Comparison of ENCODE assay signal across 25 mouse cellular contexts in genomic region chr3:38331169-38331568, GRCm38 (mm10).
DNase-seq lines count a peak whose midpoint lies in the region; ATAC-seq and TF ChIP-seq lines count a peak whose summit lies in the region.
"Had no signal": no experiment of that assay in that cellular context is flagged by ENCODE, and none has a peak within 500 bp of the region (broad histone marks: within the 10 kb centered on the region; RNA-seq: fewer than 3 reads in every experiment).

No protein-coding gene starts in this region.

- no peak overlapping the region for H3K9ac ChIP-seq in forebrain, embryonic 15.5 days (replicated peaks)
- H3K9ac ChIP-seq in forebrain, embryonic 13.5 days = no peak overlapping the region
- H3K9ac ChIP-seq in forebrain, postnatal 0 days = no peak overlapping the region
- no peak overlapping the region for H3K9ac ChIP-seq in forebrain, embryonic 11.5 days (ENCODE audit: low read length)
- H3K9ac ChIP-seq: embryonic facial prominence, embryonic 13.5 days; embryonic facial prominence, embryonic 15.5 days had no signal

- DNase-seq in forebrain, postnatal 0 days = peak; percentile 40
- no peak for DNase-seq in forebrain, embryonic 11.5 days (ENCODE audit: low spot score)
- DNase-seq in brain, embryonic 18.5 days (ENCODE audit: low read depth, low spot score) = peak; percentile 14
- DNase-seq: adrenal gland, adult 8-10 months; adrenal gland, postnatal 14 days; adrenal gland, postnatal 36 days; B cell, adult 2 months; cerebellum, adult 11 months; cerebellum, adult 18-20 months; cerebellum, adult 8-10 months; cerebellum, adult 9-11 months; cerebellum, postnatal 14 days; cerebellum, postnatal 36 days; embryo, embryonic 11 days had no signal

- H3K36me3 ChIP-seq in forebrain, embryonic 15.5 days = no peaks in the 10 kb centered on the region
- no peaks in the 10 kb centered on the region for H3K36me3 ChIP-seq in forebrain, embryonic 13.5 days (ENCODE audit: poor library complexity, severe bottlenecking)
- no peaks in the 10 kb centered on the region for H3K36me3 ChIP-seq in forebrain, postnatal 0 days (ENCODE audit: insufficient read depth)
- no peaks in the 10 kb centered on the region for H3K36me3 ChIP-seq in forebrain, embryonic 11.5 days (ENCODE audit: control insufficient read depth, insufficient read depth, low read length)
- H3K36me3 ChIP-seq: embryonic facial prominence, embryonic 13.5 days; embryonic facial prominence, embryonic 15.5 days; forebrain, embryonic 10.5 days; G1E had no signal

- H3K27ac ChIP-seq in forebrain, embryonic 15.5 days (replicated peaks) = peak overlapping the region; percentile 64
- H3K27ac ChIP-seq in forebrain, embryonic 13.5 days = no peak overlapping the region
- H3K27ac ChIP-seq in forebrain, postnatal 0 days (ENCODE audit: low read depth, low read length) = 0 out of 2 replicates have a peak overlapping the region, but pooled peaks have one; percentile 6
- no peak overlapping the region for H3K27ac ChIP-seq in forebrain, embryonic 11.5 days (ENCODE audit: low read depth, low read length)
- H3K27ac ChIP-seq: embryonic facial prominence, embryonic 13.5 days; embryonic facial prominence, embryonic 15.5 days; forebrain, embryonic 10.5 days had no signal

- H3K4me2 ChIP-seq in forebrain, embryonic 15.5 days (replicated peaks) = no peak overlapping the region
- no peak overlapping the region for H3K4me2 ChIP-seq in forebrain, embryonic 13.5 days
- H3K4me2 ChIP-seq in forebrain, postnatal 0 days (ENCODE audit: low read depth) = no peak overlapping the region
- no peak overlapping the region for H3K4me2 ChIP-seq in forebrain, embryonic 11.5 days (ENCODE audit: low read depth, low read length, severe bottlenecking)
- H3K4me2 ChIP-seq: embryonic facial prominence, embryonic 13.5 days; embryonic facial prominence, embryonic 15.5 days had no signal

- H3K4me3 ChIP-seq in forebrain, embryonic 15.5 days = no peak overlapping the region
- no peak overlapping the region for H3K4me3 ChIP-seq in forebrain, embryonic 13.5 days
- no peak overlapping the region for H3K4me3 ChIP-seq in forebrain, postnatal 0 days (ENCODE audit: low read depth, low read length)
- no peak overlapping the region for H3K4me3 ChIP-seq in forebrain, embryonic 11.5 days (ENCODE audit: low read depth, low read length)
- H3K4me3 ChIP-seq: embryonic facial prominence, embryonic 13.5 days; embryonic facial prominence, embryonic 15.5 days; erythroblast, embryonic 14.5 days; forebrain, embryonic 10.5 days had no signal

- H3K4me1 ChIP-seq in forebrain, embryonic 15.5 days = peaks cover 6% of the 10 kb centered on the region; the same call in 1 of the 2 replicates
- peaks cover 3% of the 10 kb centered on the region; the same call in 1 of the 2 replicates for H3K4me1 ChIP-seq in forebrain, embryonic 13.5 days
- H3K4me1 ChIP-seq in forebrain, postnatal 0 days (ENCODE audit: insufficient read depth) = no peaks in the 10 kb centered on the region
- H3K4me1 ChIP-seq in forebrain, embryonic 11.5 days (replicated peaks; ENCODE audit: control insufficient read depth, insufficient read depth, low read length) = no peaks in the 10 kb centered on the region
- H3K4me1 ChIP-seq: embryonic facial prominence, embryonic 15.5 days; forebrain, embryonic 10.5 days had no signal

- no peak for TF ChIP-seq CTCF in forebrain, postnatal 0 days (IDR thresholded peaks at IDR 0.05; ENCODE audit: low read depth)

- peak; percentile 60 for ATAC-seq in forebrain, embryonic 15.5 days (replicated peaks)
- no peak; the same call in 1 of the 2 replicates for ATAC-seq in forebrain, embryonic 13.5 days
- ATAC-seq in forebrain, postnatal 0 days = peak; percentile 66
- no peak for ATAC-seq in forebrain, embryonic 11.5 days (replicated peaks; ENCODE audit: low FRiP score)
- ATAC-seq: activated CD4-positive, CD25-positive, alpha-beta regulatory T cell, adult 4 months; CD4-positive, CD25-positive, alpha-beta regulatory T cell, adult 4 months; Patski had no signal

- no peaks in the 10 kb centered on the region for H3K9me3 ChIP-seq in forebrain, embryonic 15.5 days
- H3K9me3 ChIP-seq in forebrain, embryonic 13.5 days (replicated peaks) = no peaks in the 10 kb centered on the region
- H3K9me3 ChIP-seq in forebrain, postnatal 0 days (ENCODE audit: low read length) = no peaks in the 10 kb centered on the region
- H3K9me3 ChIP-seq in forebrain, embryonic 11.5 days (ENCODE audit: control insufficient read depth, low read length) = no peaks in the 10 kb centered on the region
- H3K9me3 ChIP-seq: embryonic facial prominence, embryonic 13.5 days; embryonic facial prominence, embryonic 15.5 days; forebrain, embryonic 10.5 days; G1E had no signal

- H3K27me3 ChIP-seq in forebrain, embryonic 15.5 days = no peaks in the 10 kb centered on the region
- H3K27me3 ChIP-seq in forebrain, embryonic 13.5 days = no peaks in the 10 kb centered on the region
- H3K27me3 ChIP-seq in forebrain, postnatal 0 days (ENCODE audit: insufficient read depth, low read length) = no peaks in the 10 kb centered on the region
- H3K27me3 ChIP-seq in forebrain, embryonic 11.5 days (ENCODE audit: control insufficient read depth, insufficient read depth, low read length) = no peaks in the 10 kb centered on the region
- H3K27me3 ChIP-seq: CH12.LX; embryonic facial prominence, embryonic 13.5 days; embryonic facial prominence, embryonic 15.5 days; Patski had no signal

Comparison
In these comparisons a context has a peak if more than half of its experiments do, and no peak if none do; other contexts are left out.
1. ATAC-seq: peak in forebrain, embryonic 15.5 days (single experiment) and forebrain, postnatal 0 days (single experiment); none in forebrain, embryonic 13.5 days (single experiment) and forebrain, embryonic 11.5 days (single experiment).
2. H3K27ac ChIP-seq: peak in forebrain, embryonic 15.5 days (single experiment) and forebrain, postnatal 0 days (single experiment); none in forebrain, embryonic 13.5 days (single experiment) and forebrain, embryonic 11.5 days (single experiment).